Mouse (Mus musculus) CD4-positive, CD25-positive, alpha-beta regulatory T cell, adult 9 weeks (primary cell): ENCODE measurements around the gene Ubqln1. TPM values are rescaled to one million over a fixed set of nuclear protein-coding genes. Genes with fewer than 3 reads are reported as not detected.

Experiments used
- polyA plus RNA-seq: library from polyadenylated mRNA; unstranded; fragments of 100-300 nt; shearing (Covaris generic); gene quantifications from one replicate; pipeline ENCODE4 v1.2.1, GENCODE M21; 2017

Gene Ubqln1
- polyA plus RNA-seq = 7.4 TPM

GRCm38 (mm10) chr13:58215592-58216341, at the start of gene Ubqln1:
Ubqln1 (minus strand) TSS chr13:58215653.

GRCm38 (mm10) chr13:58157447-58158098, 57.9 kb downstream of the Ubqln1 start, which contains the start of gene Idnk:
Idnk (plus strand) TSS chr13:58157649.

GRCm38 (mm10) chr13:58128396-58128767, 87.1 kb downstream of the Ubqln1 start, which contains the start of gene Hnrnpa0:
Hnrnpa0 (minus strand) TSS chr13:58128556.

Other genes starting within 250 kb of the Ubqln1 start
- 3.1 TPM for gene Klhl3, start 102.1 kb downstream of the Ubqln1 start, polyA plus RNA-seq
- gene Hnrnpa0, start 87.1 kb downstream of the Ubqln1 start, polyA plus RNA-seq = 9.6 TPM
- 221 TPM for gene Idnk, start 58.0 kb downstream of the Ubqln1 start, polyA plus RNA-seq
- gene Gkap1, start 60.0 kb upstream of the Ubqln1 start, polyA plus RNA-seq = 0.32 TPM
- not detected for gene Kif27, start 143.5 kb upstream of the Ubqln1 start, polyA plus RNA-seq
- 5.6 TPM for gene 2210016F16Rik, start 169.6 kb upstream of the Ubqln1 start, polyA plus RNA-seq
- 39.6 TPM for gene Rmi1, start 186.6 kb upstream of the Ubqln1 start, polyA plus RNA-seq
- 2,511 TPM for gene Hnrnpk, start 187.7 kb upstream of the Ubqln1 start, polyA plus RNA-seq